Mouse (Mus musculus): ENCODE data around the gene Thap11. TPM values are rescaled to one million over a fixed set of nuclear protein-coding genes. Genes with fewer than 3 reads are reported as not detected.

Thap11 gene
- 75.3 and 84.9 TPM in 2 replicates for polyA plus RNA-seq (2012; rRNA removed)

- Histone ChIP-seq H3K36me3 (ENCODE audit: control insufficient read depth, insufficient read depth, low read length) (no peaks in the 10 kb centered on the region), H3K27me3 (ENCODE audit: control insufficient read depth, insufficient read depth, low read length) (no peaks in the 10 kb centered on the region), H3K27ac (ENCODE audit: control insufficient read depth, insufficient read depth, low read length) (peak within 1 kb of the TSS; percentile 50; the same call in 1 of the 2 replicates), H3K4me1 (replicated peaks; ENCODE audit: control insufficient read depth, insufficient read depth, low read length) (peaks cover 18% of the 10 kb centered on the region), H3K4me3 (ENCODE audit: control insufficient read depth, insufficient read depth, low read length) (peak within 1 kb of the TSS; percentile 73)
- WGBS: under 1% methylated on average over 43 of the region's 43 CpGs
- peak; percentile 61; the same call in 1 of the 2 replicates for TF ChIP-seq POLR2A (IDR thresholded peaks at IDR 0.05; ENCODE audit: control insufficient read depth, extremely low read depth, insufficient read depth, low read length, poor library complexity)
- peak; percentile 77; the same call in 1 of the 2 replicates for TF ChIP-seq CTCF (IDR thresholded peaks at IDR 0.05; ENCODE audit: borderline replicate concordance, control insufficient read depth, extremely low read depth, insufficient read depth, low read length, poor library complexity)
- DNase-seq: peak; percentile 96
These were observed at the start of gene Thap11 for GRCm38 (mm10) chr8:105854715-105855216. TSS of gene Thap11 (plus strand) at chr8:105855132.

GRCm38 (mm10) chr8:105805346-105805745, 49.6 kb upstream of the Thap11 start:
- H3K36me3 ChIP-seq (ENCODE audit: control insufficient read depth, insufficient read depth, low read length): peaks cover 9% of the 10 kb centered on the region; the same call in 1 of the 2 replicates
- no peak for DNase-seq
- 93% methylated on average over 3 of the region's 3 CpGs for WGBS
- H3K27ac ChIP-seq (ENCODE audit: control insufficient read depth, insufficient read depth, low read length): no peak overlapping the region
- no peak for TF ChIP-seq CTCF (IDR thresholded peaks at IDR 0.05; ENCODE audit: borderline replicate concordance, control insufficient read depth, extremely low read depth, insufficient read depth, low read length, poor library complexity)
- no peak for TF ChIP-seq POLR2A (IDR thresholded peaks at IDR 0.05; ENCODE audit: control insufficient read depth, extremely low read depth, insufficient read depth, low read length, poor library complexity)
- no peaks in the 10 kb centered on the region for H3K27me3 ChIP-seq (ENCODE audit: control insufficient read depth, insufficient read depth, low read length)
- no peak overlapping the region for H3K4me3 ChIP-seq (ENCODE audit: control insufficient read depth, insufficient read depth, low read length)
- H3K4me1 ChIP-seq (replicated peaks; ENCODE audit: control insufficient read depth, insufficient read depth, low read length): peaks cover 5% of the 10 kb centered on the region

- WGBS: 34% methylated on average over 1 of the region's 1 CpGs
- Histone ChIP-seq H3K4me1 (replicated peaks; ENCODE audit: control insufficient read depth, insufficient read depth, low read length) (peaks cover 9% of the 10 kb centered on the region), H3K27ac (ENCODE audit: control insufficient read depth, insufficient read depth, low read length) (no peak overlapping the region), H3K4me3 (ENCODE audit: control insufficient read depth, insufficient read depth, low read length) (no peak overlapping the region), H3K27me3 (ENCODE audit: control insufficient read depth, insufficient read depth, low read length) (no peaks in the 10 kb centered on the region), H3K36me3 (ENCODE audit: control insufficient read depth, insufficient read depth, low read length) (peaks cover 9% of the 10 kb centered on the region; the same call in 1 of the 2 replicates)
- TF ChIP-seq CTCF (IDR thresholded peaks at IDR 0.05; ENCODE audit: borderline replicate concordance, control insufficient read depth, extremely low read depth, insufficient read depth, low read length, poor library complexity) (no peak), POLR2A (IDR thresholded peaks at IDR 0.05; ENCODE audit: control insufficient read depth, extremely low read depth, insufficient read depth, low read length, poor library complexity) (no peak)
- DNase-seq: no peak
These were observed 49.0 kb upstream of the Thap11 start for GRCm38 (mm10) chr8:105805964-105806363.

- Histone ChIP-seq H3K27me3 (ENCODE audit: control insufficient read depth, insufficient read depth, low read length) (no peaks in the 10 kb centered on the region), H3K4me3 (ENCODE audit: control insufficient read depth, insufficient read depth, low read length) (no peak overlapping the region), H3K4me1 (replicated peaks; ENCODE audit: control insufficient read depth, insufficient read depth, low read length) (peaks cover 14% of the 10 kb centered on the region), H3K27ac (ENCODE audit: control insufficient read depth, insufficient read depth, low read length) (no peak overlapping the region), H3K36me3 (ENCODE audit: control insufficient read depth, insufficient read depth, low read length) (peaks cover 9% of the 10 kb centered on the region; the same call in 1 of the 2 replicates)
- no peak for TF ChIP-seq CTCF (IDR thresholded peaks at IDR 0.05; ENCODE audit: borderline replicate concordance, control insufficient read depth, extremely low read depth, insufficient read depth, low read length, poor library complexity)
- TF ChIP-seq POLR2A (IDR thresholded peaks at IDR 0.05; ENCODE audit: control insufficient read depth, extremely low read depth, insufficient read depth, low read length, poor library complexity): no peak
- WGBS: 92% methylated on average over 5 of the region's 5 CpGs
- DNase-seq: no peak
These were observed 47.2 kb upstream of the Thap11 start for GRCm38 (mm10) chr8:105807766-105808165.

GRCm38 (mm10) chr8:105808480-105808879, 46.5 kb upstream of the Thap11 start:
- DNase-seq: no peak
- no peaks in the 10 kb centered on the region for H3K27me3 ChIP-seq (ENCODE audit: control insufficient read depth, insufficient read depth, low read length)
- 95% methylated on average over 2 of the region's 2 CpGs for WGBS
- H3K4me1 ChIP-seq (replicated peaks; ENCODE audit: control insufficient read depth, insufficient read depth, low read length): peaks cover 14% of the 10 kb centered on the region
- peaks cover 9% of the 10 kb centered on the region; the same call in 1 of the 2 replicates for H3K36me3 ChIP-seq (ENCODE audit: control insufficient read depth, insufficient read depth, low read length)
- TF ChIP-seq POLR2A (IDR thresholded peaks at IDR 0.05; ENCODE audit: control insufficient read depth, extremely low read depth, insufficient read depth, low read length, poor library complexity): no peak
- no peak for TF ChIP-seq CTCF (IDR thresholded peaks at IDR 0.05; ENCODE audit: borderline replicate concordance, control insufficient read depth, extremely low read depth, insufficient read depth, low read length, poor library complexity)
- no peak overlapping the region for H3K4me3 ChIP-seq (ENCODE audit: control insufficient read depth, insufficient read depth, low read length)
- H3K27ac ChIP-seq (ENCODE audit: control insufficient read depth, insufficient read depth, low read length): no peak overlapping the region

GRCm38 (mm10) chr8:105810245-105810786, 44.6 kb upstream of the Thap11 start:
- TF ChIP-seq POLR2A (IDR thresholded peaks at IDR 0.05; ENCODE audit: control insufficient read depth, extremely low read depth, insufficient read depth, low read length, poor library complexity): no peak
- no peak for TF ChIP-seq CTCF (IDR thresholded peaks at IDR 0.05; ENCODE audit: borderline replicate concordance, control insufficient read depth, extremely low read depth, insufficient read depth, low read length, poor library complexity)
- DNase-seq: no peak
- Histone ChIP-seq H3K4me3 (ENCODE audit: control insufficient read depth, insufficient read depth, low read length) (no peak overlapping the region), H3K36me3 (ENCODE audit: control insufficient read depth, insufficient read depth, low read length) (no peaks in the 10 kb centered on the region), H3K27me3 (ENCODE audit: control insufficient read depth, insufficient read depth, low read length) (no peaks in the 10 kb centered on the region), H3K27ac (ENCODE audit: control insufficient read depth, insufficient read depth, low read length) (peak overlapping the region; percentile 77), H3K4me1 (replicated peaks; ENCODE audit: control insufficient read depth, insufficient read depth, low read length) (peaks cover 14% of the 10 kb centered on the region)
- WGBS: 57% methylated on average over 6 of the region's 6 CpGs
